Mouse (Mus musculus) embryo, embryonic 11 days (tissue): ENCODE data around the gene Gab2.

Experiments
- DNase-seq: peaks from one replicate; pipeline ENCODE4 v3.0.0-alpha.2; 2015

Gab2 gene

DNA sequence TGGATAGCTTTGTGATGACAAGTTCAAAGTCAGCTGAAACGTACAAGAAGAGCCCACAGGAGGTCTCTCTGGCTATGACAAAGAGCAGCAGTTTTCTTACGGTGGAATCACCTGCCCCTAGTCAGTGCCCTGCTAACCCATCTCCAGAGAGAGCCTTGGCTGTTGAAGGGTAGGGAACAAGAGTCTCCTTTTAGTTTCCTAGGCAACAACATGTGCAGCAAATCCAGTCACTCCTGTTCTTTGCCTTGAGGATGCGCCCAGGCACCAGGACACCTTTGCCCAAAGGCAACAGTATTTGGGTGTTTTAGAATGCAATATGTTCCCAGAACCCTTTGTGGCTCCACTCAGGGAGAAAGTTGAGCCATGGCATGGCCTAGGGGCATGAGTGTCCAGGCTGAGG is 266.9 kb downstream of the Gab2 start:
- DNase-seq = no peak

DNA sequence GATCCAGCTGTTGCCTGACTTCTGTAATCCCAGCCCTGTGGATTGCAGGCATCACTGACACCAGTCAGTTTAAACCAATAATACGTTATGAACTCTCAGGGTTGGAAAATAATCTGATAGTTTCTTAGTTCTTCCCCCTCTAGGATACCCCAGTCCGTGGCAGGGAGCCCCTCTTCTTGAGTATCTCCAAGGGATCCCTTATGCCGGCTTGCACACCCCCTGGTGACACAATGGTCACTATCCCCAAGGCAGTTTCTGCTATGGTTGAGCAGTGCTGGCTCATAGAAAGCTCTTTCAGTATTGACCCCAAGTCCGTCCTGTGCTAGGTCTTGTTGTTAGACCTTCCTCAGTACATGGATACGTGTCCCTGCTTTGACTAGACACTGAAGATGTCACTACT is 267.4 kb downstream of the Gab2 start:
- no peak for DNase-seq

DNA sequence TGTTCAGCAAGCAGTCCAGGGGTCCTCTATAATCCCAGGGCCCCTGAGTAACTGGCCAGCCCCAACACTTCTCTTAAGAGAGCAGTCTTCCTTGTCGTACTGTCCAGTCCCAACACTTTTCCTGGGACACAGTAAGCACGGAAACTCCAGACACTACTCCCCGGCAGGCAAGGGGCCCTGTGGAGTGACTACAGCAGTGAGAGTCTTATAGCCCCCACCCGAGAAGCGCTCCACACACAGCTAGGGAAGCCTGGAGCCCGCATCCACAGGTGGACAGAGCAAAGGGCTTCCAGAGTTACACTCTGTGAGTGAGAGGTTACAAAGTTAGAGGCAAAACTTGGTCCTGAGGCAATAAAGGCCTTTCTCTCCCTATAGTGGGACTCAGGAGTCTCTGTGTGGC is 268.1 kb downstream of the Gab2 start:
- DNase-seq = no peak

DNA sequence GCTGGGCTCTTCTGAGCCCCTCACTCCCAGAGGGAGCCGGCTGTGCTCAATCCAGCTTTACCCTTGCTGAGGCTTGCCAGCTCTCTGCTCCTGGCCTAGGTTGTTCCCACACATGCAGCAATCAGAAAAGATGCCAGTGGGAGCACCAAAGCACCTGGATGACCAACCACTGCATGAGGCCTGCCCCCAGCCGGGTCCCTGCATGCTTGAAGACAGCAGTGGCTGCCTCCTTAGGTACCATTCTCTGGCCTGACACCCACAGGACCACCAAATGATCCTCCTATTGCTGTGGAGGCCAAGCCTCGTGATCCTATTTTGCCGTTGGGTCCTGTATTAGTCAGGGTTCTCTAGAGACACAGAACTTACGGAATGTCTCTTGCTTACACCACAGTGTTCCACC is 269.5 kb downstream of the Gab2 start:
- DNase-seq = no peak

DNA sequence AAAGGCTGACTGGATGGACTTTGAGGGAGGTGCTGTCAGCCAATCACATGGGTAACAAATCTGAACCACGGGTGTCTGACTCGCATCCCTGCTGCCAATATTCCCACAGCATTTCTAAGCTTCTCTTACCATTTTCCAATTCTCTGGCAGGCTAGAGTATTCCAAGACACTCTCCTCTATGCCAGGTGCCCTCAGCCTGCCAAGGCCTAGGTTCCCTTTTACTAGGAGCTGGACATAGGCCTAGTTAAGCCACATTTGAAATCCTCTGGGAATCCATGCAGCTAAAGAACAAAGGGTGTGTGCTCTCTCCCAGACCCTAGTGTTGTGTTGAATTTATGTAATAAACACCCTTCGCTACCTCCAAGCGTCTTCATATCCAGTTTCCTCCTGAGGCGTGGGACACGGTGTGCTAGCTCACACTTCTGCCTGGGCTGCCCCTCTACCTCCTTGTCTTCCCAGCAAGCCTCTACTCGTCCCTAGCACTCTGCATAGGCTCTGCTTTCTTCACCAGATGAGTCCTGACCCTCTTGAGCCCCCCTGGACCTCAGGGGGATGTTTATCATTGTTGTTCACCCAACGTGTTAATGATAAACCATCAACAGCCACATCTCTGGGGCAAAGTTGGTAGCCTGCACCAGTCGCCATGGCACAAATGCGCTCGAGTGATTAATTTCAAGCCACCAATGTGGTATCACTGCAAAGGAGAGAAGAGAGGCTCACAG is 270.6 kb downstream of the Gab2 start:
- DNase-seq = no peak

DNA sequence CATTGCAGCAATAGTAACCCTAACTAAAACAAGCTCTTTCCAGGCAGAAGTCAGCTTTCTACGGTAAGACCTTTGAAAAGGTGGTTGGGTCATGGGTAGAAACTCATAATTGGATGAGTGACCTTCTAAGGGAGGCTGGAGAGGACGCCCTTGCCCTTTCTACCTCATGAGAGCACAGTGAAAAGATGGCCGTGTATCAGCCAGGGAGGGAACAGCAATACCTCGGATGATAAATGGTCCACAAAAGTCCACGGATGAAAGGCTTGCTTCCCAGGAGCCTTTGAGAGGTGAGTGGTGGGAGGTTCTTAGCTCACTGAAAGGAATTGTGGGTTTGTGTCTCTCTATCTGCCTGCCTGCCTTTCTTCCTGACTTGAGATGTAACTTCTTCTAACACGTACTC is 272.0 kb downstream of the Gab2 start:
- no peak for DNase-seq

DNA sequence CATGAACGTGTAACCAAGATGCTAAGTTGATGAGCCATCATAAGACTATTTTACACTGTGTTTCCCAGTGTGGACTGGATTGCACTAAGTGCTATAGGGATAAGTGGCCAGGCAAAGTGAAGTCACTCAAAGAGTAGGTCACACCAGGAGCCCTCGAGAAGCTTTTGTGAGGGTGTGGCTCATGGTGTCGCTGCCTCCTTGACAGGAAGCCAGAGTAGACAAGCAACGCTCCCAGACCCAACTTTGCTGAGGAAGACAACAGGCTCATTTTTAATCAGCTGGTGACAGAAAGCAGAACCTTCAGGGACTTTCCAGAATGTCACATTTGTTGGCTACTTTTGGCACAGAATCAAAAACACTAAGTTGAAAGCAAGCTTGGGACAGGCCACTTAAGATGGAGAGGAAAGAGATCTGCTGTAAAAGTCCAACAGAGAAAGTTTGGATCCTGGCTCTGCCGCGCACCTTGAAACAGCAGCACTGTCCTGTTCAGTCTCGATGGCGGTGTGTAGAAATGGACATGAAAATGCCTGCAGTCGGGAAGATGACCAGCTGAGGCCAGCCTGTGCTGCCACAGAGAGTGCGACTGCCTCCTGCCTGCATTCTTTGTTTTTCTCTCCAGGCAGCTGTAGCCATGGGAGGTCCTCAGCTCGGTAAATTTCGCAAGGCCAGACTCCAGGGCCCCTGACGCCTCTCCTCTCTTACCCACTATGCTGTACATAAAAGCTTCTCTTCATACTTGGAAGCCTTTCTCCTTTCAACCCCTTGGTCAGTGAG is 273.9 kb downstream of the Gab2 start:
- no peak for DNase-seq

DNA sequence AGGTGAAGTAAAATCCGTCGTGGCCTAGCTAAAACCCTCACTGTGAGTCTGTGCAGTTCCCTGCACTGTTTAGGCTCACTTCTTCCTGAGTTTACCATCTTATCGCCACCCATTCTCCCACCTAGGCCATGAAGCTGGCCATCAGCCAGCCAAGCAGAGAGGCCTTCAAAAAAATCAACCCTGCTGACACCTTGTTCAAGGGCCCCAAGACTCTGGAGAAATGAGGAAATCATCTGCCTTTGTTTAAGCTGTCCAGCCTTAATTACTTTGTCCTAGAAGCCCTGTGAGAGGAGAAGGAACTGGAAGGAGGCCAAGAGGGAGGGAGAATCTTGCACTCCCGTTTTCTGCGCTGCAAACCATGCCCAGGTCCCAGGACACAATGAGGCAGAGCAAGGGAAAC is 274.9 kb downstream of the Gab2 start:
- no peak for DNase-seq

DNA sequence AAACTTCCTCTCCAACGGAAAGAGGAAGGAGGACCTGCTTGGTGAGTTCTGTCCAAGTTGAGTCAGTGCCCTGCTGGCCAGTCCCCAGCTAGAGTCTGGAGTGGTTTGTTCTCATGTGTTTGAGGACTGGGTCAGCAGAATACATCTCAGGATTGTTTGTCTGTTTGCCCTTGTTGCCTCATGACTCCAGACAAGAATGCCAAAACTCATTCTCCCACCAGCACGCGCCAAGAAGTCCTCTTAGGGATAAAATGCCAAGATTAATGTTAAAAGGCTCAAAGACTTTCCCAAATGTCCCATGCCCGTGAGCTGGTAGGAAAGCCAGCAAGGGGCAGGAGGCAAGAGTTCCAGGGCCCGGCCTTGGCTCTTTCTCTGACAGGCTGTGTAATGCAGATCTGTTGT is 275.5 kb downstream of the Gab2 start:
- no peak for DNase-seq

DNA sequence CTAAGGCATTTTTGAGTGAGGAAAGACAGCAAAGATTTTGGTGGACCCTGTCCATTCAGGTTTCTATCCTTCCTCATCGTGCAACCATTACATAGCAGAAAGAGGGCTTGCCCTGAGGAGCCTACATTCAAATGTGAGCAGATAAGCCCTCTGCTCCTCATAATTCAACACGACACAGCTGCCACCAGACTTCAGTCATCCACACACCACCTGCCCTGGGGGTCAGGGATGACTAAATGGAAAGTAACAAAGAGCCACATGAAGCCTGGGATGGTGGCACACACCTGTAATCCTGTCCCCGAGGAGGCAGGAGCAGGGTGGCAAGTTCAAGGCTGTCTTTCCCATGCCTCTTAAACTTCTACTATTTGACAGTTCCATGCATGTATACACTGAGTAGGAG is 276.5 kb downstream of the Gab2 start:
- no peak for DNase-seq

DNA sequence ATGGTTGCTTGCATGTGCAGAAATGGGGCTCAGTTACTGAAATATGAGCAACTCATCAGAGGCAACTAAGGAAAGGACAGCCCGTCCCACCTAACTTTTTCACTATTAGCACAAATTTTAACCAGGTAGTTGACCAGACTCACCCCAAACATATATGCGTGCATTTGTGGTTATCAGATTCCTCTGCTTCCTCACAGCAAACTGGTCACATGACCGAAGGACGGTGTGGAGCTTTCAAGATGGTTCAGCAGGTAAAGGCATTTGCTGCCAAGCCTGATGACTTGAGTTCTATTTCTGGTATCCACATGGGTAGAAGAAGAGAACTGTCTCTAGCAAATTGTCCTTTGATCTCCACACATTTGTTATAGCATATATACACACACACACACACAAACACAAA is 277.0 kb downstream of the Gab2 start:
- DNase-seq = no peak
